Comparison of ENCODE assay signal across 8 mouse cellular contexts in the genomic region with DNA sequence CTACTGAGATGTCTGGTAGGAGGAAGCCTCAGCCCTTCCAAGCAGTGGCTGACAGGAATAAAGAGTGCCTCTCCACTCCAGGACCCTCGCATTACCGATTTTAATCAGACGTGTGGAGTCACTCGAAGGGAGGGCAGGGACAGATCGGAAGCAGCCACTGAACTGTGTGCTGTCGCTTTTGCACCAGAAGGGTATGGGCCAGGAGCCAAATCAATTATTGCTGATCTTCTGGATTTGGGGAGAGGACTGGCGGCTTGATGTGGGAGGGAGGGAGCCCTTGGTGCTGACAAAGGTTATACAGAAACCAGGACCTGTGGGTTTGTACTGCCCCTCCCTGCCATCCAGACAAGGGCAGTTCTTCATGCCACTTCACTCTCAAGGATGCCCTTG.
A peak's percentile ranks its signal among the peaks of the same experiment; 100 is the strongest.
DNase-seq lines count a peak whose midpoint lies in the region; ATAC-seq lines count a peak whose summit lies in the region.
"Had no signal": no experiment of that assay in that cellular context is flagged by ENCODE, and none has a peak within 500 bp of the region (broad histone marks: within the 10 kb centered on the region; RNA-seq: fewer than 3 reads in every experiment).

No protein-coding gene starts in this region.

- H3K4me3 ChIP-seq in kidney, embryonic 16.5 days (ENCODE audit: low read length) = no peak overlapping the region
- H3K4me3 ChIP-seq in embryonic facial prominence, embryonic 13.5 days = no peak overlapping the region
- no peak overlapping the region for H3K4me3 ChIP-seq in hindbrain, embryonic 15.5 days
- no peak overlapping the region for H3K4me3 ChIP-seq in neural tube, embryonic 13.5 days

- H3K4me1 ChIP-seq in kidney, embryonic 16.5 days (ENCODE audit: insufficient read depth, low read length) = peaks cover 43% of the 10 kb centered on the region
- H3K4me1 ChIP-seq in embryonic facial prominence, embryonic 13.5 days = peaks cover 32% of the 10 kb centered on the region
- H3K4me1 ChIP-seq in hindbrain, embryonic 15.5 days (replicated peaks) = peaks cover 53% of the 10 kb centered on the region
- H3K4me1 ChIP-seq in neural tube, embryonic 13.5 days (replicated peaks) = peaks cover 51% of the 10 kb centered on the region

- H3K27ac ChIP-seq in kidney, embryonic 16.5 days (ENCODE audit: low read length) = no peak overlapping the region
- no peak overlapping the region for H3K27ac ChIP-seq in embryonic facial prominence, embryonic 13.5 days
- H3K27ac ChIP-seq in hindbrain, embryonic 15.5 days (replicated peaks) = peak overlapping the region; percentile 60
- H3K27ac ChIP-seq in neural tube, embryonic 13.5 days (replicated peaks) = peak overlapping the region; percentile 53

- peaks cover 3% of the 10 kb centered on the region; the same call in 1 of the 2 replicates for H3K27me3 ChIP-seq in kidney, embryonic 16.5 days (ENCODE audit: insufficient read depth, low read length)
- peaks cover 53% of the 10 kb centered on the region for H3K27me3 ChIP-seq in embryonic facial prominence, embryonic 13.5 days
- no peaks in the 10 kb centered on the region for H3K27me3 ChIP-seq in hindbrain, embryonic 15.5 days
- H3K27me3 ChIP-seq in neural tube, embryonic 13.5 days = no peaks in the 10 kb centered on the region

- WGBS in kidney, embryonic 16.5 days = 4% methylated on average over 7 of the region's 7 CpGs
- 13% methylated on average over 7 of the region's 7 CpGs for WGBS in embryonic facial prominence, embryonic 13.5 days
- 9% methylated on average over 7 of the region's 7 CpGs for WGBS in hindbrain, embryonic 15.5 days
- WGBS in neural tube, embryonic 13.5 days = 9% methylated on average over 7 of the region's 7 CpGs

- ATAC-seq in kidney, embryonic 16.5 days (ENCODE audit: low FRiP score, low TSS enrichment) = peak; percentile 60; the same call in 1 of the 2 replicates
- ATAC-seq in embryonic facial prominence, embryonic 13.5 days (ENCODE audit: insufficient number of reproducible peaks, insufficient read depth, low FRiP score, low TSS enrichment, low read depth) = no peak
- ATAC-seq in hindbrain, embryonic 15.5 days (ENCODE audit: low FRiP score, low read depth) = peak; percentile 80
- peak; percentile 79 for ATAC-seq in neural tube, embryonic 13.5 days (ENCODE audit: low read depth)
- ATAC-seq: intestine, postnatal 0 days had no signal

- H3K4me2 ChIP-seq in kidney, embryonic 16.5 days (replicated peaks; ENCODE audit: low read depth, low read length) = peak overlapping the region; percentile 42
- H3K4me2 ChIP-seq in embryonic facial prominence, embryonic 13.5 days = peak overlapping the region; percentile 35
- H3K4me2 ChIP-seq in hindbrain, embryonic 15.5 days = peak overlapping the region; percentile 36; the same call in 1 of the 2 replicates
- H3K4me2 ChIP-seq in neural tube, embryonic 13.5 days = peak overlapping the region; percentile 29

- peak overlapping the region; percentile 20; the same call in 1 of the 2 replicates for H3K9ac ChIP-seq in kidney, embryonic 16.5 days (replicated peaks; ENCODE audit: low read length)
- H3K9ac ChIP-seq in embryonic facial prominence, embryonic 13.5 days = no peak overlapping the region
- H3K9ac ChIP-seq in hindbrain, embryonic 15.5 days = no peak overlapping the region
- peak overlapping the region; percentile 47; the same call in 1 of the 2 replicates for H3K9ac ChIP-seq in neural tube, embryonic 13.5 days

- no peak for DNase-seq in kidney, adult 8-10 months
- no peak for DNase-seq in urinary bladder, postnatal 36 days (ENCODE audit: low spot score in 2 of 2)
- no peak for DNase-seq in gastrocnemius, postnatal 4 days (ENCODE audit: low spot score in 2 of 2)

- H3K9me3 ChIP-seq in kidney, embryonic 16.5 days (ENCODE audit: low read length) = no peaks in the 10 kb centered on the region
- H3K9me3 ChIP-seq in embryonic facial prominence, embryonic 13.5 days = no peaks in the 10 kb centered on the region
- H3K9me3 ChIP-seq in hindbrain, embryonic 15.5 days = no peaks in the 10 kb centered on the region
- no peaks in the 10 kb centered on the region for H3K9me3 ChIP-seq in neural tube, embryonic 13.5 days

- no peaks in the 10 kb centered on the region for H3K36me3 ChIP-seq in kidney, embryonic 16.5 days (ENCODE audit: insufficient read depth, low read length)
- no peaks in the 10 kb centered on the region for H3K36me3 ChIP-seq in embryonic facial prominence, embryonic 13.5 days
- no peaks in the 10 kb centered on the region for H3K36me3 ChIP-seq in hindbrain, embryonic 15.5 days
- H3K36me3 ChIP-seq in neural tube, embryonic 13.5 days = no peaks in the 10 kb centered on the region

Comparison
In these comparisons a context has a peak if more than half of its experiments do, and no peak if none do; other contexts are left out.
1. H3K27ac ChIP-seq: peak in hindbrain, embryonic 15.5 days (single experiment) and neural tube, embryonic 13.5 days (single experiment); none in kidney, embryonic 16.5 days (single experiment) and embryonic facial prominence, embryonic 13.5 days (single experiment).
2. H3K9ac ChIP-seq: peak in kidney, embryonic 16.5 days (single experiment) and neural tube, embryonic 13.5 days (single experiment); none in embryonic facial prominence, embryonic 13.5 days (single experiment) and hindbrain, embryonic 15.5 days (single experiment).
3. Peak in every context shown above with its lines, with median percentiles within 50 percentile points of each other: H3K4me2 ChIP-seq.